ENCODE assay signal across 10 mouse cellular contexts in genomic region chr13:23747892-23748288, GRCm38 (mm10). TPM values are rescaled to one million over a fixed set of nuclear protein-coding genes. Genes with fewer than 3 reads are reported as not detected.
DNase-seq lines count a peak whose midpoint lies in the region; ATAC-seq and TF ChIP-seq lines count a peak whose summit lies in the region.
"Had no signal": no experiment of that assay in that cellular context is flagged by ENCODE, and none has a peak within 500 bp of the region (broad histone marks: within the 10 kb centered on the region; RNA-seq: fewer than 3 reads in every experiment).

No protein-coding gene starts in this region.

- H3K9ac ChIP-seq in kidney, embryonic 15.5 days, result no peak overlapping the region; the same call in 1 of the 2 replicates
- no peak overlapping the region for H3K9ac ChIP-seq in forebrain, embryonic 16.5 days (replicated peaks; ENCODE audit: low read depth, low read length)
- no peak overlapping the region; the same call in 1 of the 2 replicates for H3K9ac ChIP-seq in midbrain, embryonic 12.5 days (replicated peaks)

- 0 out of 2 replicates have a peak overlapping the region, but pooled peaks have one; percentile 52 for H3K4me3 ChIP-seq in kidney, embryonic 15.5 days (replicated peaks)
- no peak overlapping the region for H3K4me3 ChIP-seq in bone marrow, adult 2 months (replicated peaks; ENCODE audit: control insufficient read depth, low read depth, low read length)
- H3K4me3 ChIP-seq in forebrain, embryonic 16.5 days (replicated peaks; ENCODE audit: low read length), result no peak overlapping the region
- H3K4me3 ChIP-seq in midbrain, embryonic 12.5 days, result no peak overlapping the region

- no peak for TF ChIP-seq CTCF in bone marrow, adult 2 months (IDR thresholded peaks at IDR 0.05; ENCODE audit: control insufficient read depth, insufficient read depth, low read length)

- H3K9me3 ChIP-seq in kidney, embryonic 15.5 days (replicated peaks), result no peaks in the 10 kb centered on the region
- no peaks in the 10 kb centered on the region for H3K9me3 ChIP-seq in forebrain, embryonic 16.5 days (ENCODE audit: control insufficient read depth, low read length)
- no peaks in the 10 kb centered on the region for H3K9me3 ChIP-seq in midbrain, embryonic 12.5 days

- peak overlapping the region; percentile 59 for H3K4me2 ChIP-seq in kidney, embryonic 15.5 days
- H3K4me2 ChIP-seq in forebrain, embryonic 16.5 days (ENCODE audit: low read length), result peak overlapping the region; percentile 17
- H3K4me2 ChIP-seq in midbrain, embryonic 12.5 days (replicated peaks), result peak overlapping the region; percentile 67

- no peak for DNase-seq in kidney, adult 11 months
- no peak for DNase-seq in adrenal gland, adult 8-10 months
- no peak for DNase-seq in testis, postnatal 14 days (ENCODE audit: low spot score)
- no peak for DNase-seq in lung, postnatal 14 days
- DNase-seq: gastrocnemius, postnatal 25 days had no signal

- H3K36me3 ChIP-seq in kidney, embryonic 15.5 days, result no peaks in the 10 kb centered on the region
- no peaks in the 10 kb centered on the region for H3K36me3 ChIP-seq in forebrain, embryonic 16.5 days (ENCODE audit: control insufficient read depth, insufficient read depth)
- no peaks in the 10 kb centered on the region for H3K36me3 ChIP-seq in midbrain, embryonic 12.5 days

- no peak for TF ChIP-seq POLR2A in bone marrow, adult 2 months (IDR thresholded peaks at IDR 0.05; ENCODE audit: borderline replicate concordance, control insufficient read depth, low read depth, low read length)

- H3K27me3 ChIP-seq in kidney, embryonic 15.5 days, result no peaks in the 10 kb centered on the region
- H3K27me3 ChIP-seq in forebrain, embryonic 16.5 days (replicated peaks; ENCODE audit: control insufficient read depth, insufficient read depth, low read length), result no peaks in the 10 kb centered on the region
- H3K27me3 ChIP-seq in midbrain, embryonic 12.5 days, result no peaks in the 10 kb centered on the region

- no peak for ATAC-seq in kidney, embryonic 15.5 days (replicated peaks; ENCODE audit: low FRiP score)
- no peak for ATAC-seq in forebrain, embryonic 16.5 days
- ATAC-seq in midbrain, embryonic 12.5 days (ENCODE audit: low FRiP score, low read depth), result no peak

- H3K4me1 ChIP-seq in kidney, embryonic 15.5 days, result peaks cover 20% of the 10 kb centered on the region
- H3K4me1 ChIP-seq in bone marrow, adult 2 months (ENCODE audit: control insufficient read depth, insufficient read depth, low read length), result no peaks in the 10 kb centered on the region; the same call in 1 of the 2 replicates
- peaks cover 14% of the 10 kb centered on the region for H3K4me1 ChIP-seq in forebrain, embryonic 16.5 days (replicated peaks; ENCODE audit: control insufficient read depth, insufficient read depth, low read length)
- peaks cover 24% of the 10 kb centered on the region for H3K4me1 ChIP-seq in midbrain, embryonic 12.5 days

- 9% methylated on average over 4 of the region's 4 CpGs for WGBS in kidney, embryonic 15.5 days
- 15% methylated on average over 4 of the region's 4 CpGs for WGBS in bone marrow, adult 2 months
- WGBS in forebrain, embryonic 16.5 days, result 9% methylated on average over 4 of the region's 4 CpGs
- 3% methylated on average over 4 of the region's 4 CpGs for WGBS in midbrain, embryonic 12.5 days

- H3K27ac ChIP-seq in kidney, embryonic 15.5 days, result peak overlapping the region; percentile 100
- peak overlapping the region; percentile 58 for H3K27ac ChIP-seq in bone marrow, adult 2 months (ENCODE audit: control insufficient read depth, insufficient read depth, low read depth, low read length, poor library complexity)
- peak overlapping the region; percentile 75 for H3K27ac ChIP-seq in forebrain, embryonic 16.5 days (ENCODE audit: low read length)
- H3K27ac ChIP-seq in midbrain, embryonic 12.5 days (replicated peaks), result peak overlapping the region; percentile 98

RNA-seq across cellular contexts. Expression of gene Hist1h2bb, which starts 1.4 kb away (rescaled TPM):
- polyA plus RNA-seq in kidney, embryonic 15.5 days (2015; fragmentation: Nextera tagmentation; extraction: Ambion mirVana), result 3.8 and 4.5 TPM in 2 replicates
- polyA plus RNA-seq in bone marrow, adult 2 months (2011; ENCODE audit: insufficient read depth, insufficient read length, low replicate concordance, missing spikeins), result 65.7 and 136 TPM in 2 replicates
- polyA plus RNA-seq in forebrain, embryonic 16.5 days (2015; fragmentation: Nextera tagmentation; extraction: Ambion mirVana), result 0.86 and 0.95 TPM in 2 replicates
- 2.5 and 4.5 TPM in 2 replicates for polyA plus RNA-seq in midbrain, embryonic 12.5 days (2016; fragmentation: Nextera tagmentation; extraction: Ambion mirVana)
- total RNA-seq in adrenal gland, adult 8-10 months (2022), result 10 to 100 TPM; 14.8 to 24.3 (median 20.0) TPM
- polyA plus RNA-seq: neural tube, embryonic 14.5 days had no signal

RNA-seq across cellular contexts. Expression of gene Hist1h3c, which starts 2.5 kb away (rescaled TPM):
- polyA plus RNA-seq in kidney, embryonic 15.5 days (2015; fragmentation: Nextera tagmentation; extraction: Ambion mirVana), result 12.6 and 13.5 TPM in 2 replicates
- polyA plus RNA-seq in bone marrow, adult 2 months (2011; ENCODE audit: insufficient read depth, insufficient read length, low replicate concordance, missing spikeins), result 42.2 and 62.6 TPM in 2 replicates
- 1.6 and 2.0 TPM in 2 replicates for polyA plus RNA-seq in forebrain, embryonic 16.5 days (2015; fragmentation: Nextera tagmentation; extraction: Ambion mirVana)
- polyA plus RNA-seq in midbrain, embryonic 12.5 days (2016; fragmentation: Nextera tagmentation; extraction: Ambion mirVana), result 7.9 and 9.3 TPM in 2 replicates
- total RNA-seq in adrenal gland, adult 8-10 months (2022), result 10 to 100 TPM in 1 of 4 experiments, 1 to 10 TPM in 3; 4.3 to 10.9 (median 7.4) TPM
- polyA plus RNA-seq: neural tube, embryonic 14.5 days had no signal

RNA-seq across cellular contexts. Expression of gene Hist1h2ab, which starts 3.0 kb away (rescaled TPM):
- polyA plus RNA-seq in kidney, embryonic 15.5 days (2015; fragmentation: Nextera tagmentation; extraction: Ambion mirVana), result 39.2 and 44.8 TPM in 2 replicates
- 30.3 and 31.4 TPM in 2 replicates for polyA plus RNA-seq in bone marrow, adult 2 months (2011; ENCODE audit: insufficient read depth, insufficient read length, low replicate concordance, missing spikeins)
- polyA plus RNA-seq in forebrain, embryonic 16.5 days (2015; fragmentation: Nextera tagmentation; extraction: Ambion mirVana), result 14.5 and 16.2 TPM in 2 replicates
- 53.0 and 53.2 TPM in 2 replicates for polyA plus RNA-seq in midbrain, embryonic 12.5 days (2016; fragmentation: Nextera tagmentation; extraction: Ambion mirVana)
- 10 to 100 TPM; 24.0 to 37.5 (median 29.3) TPM for total RNA-seq in adrenal gland, adult 8-10 months (2022)

RNA-seq across cellular contexts. Expression of gene Hist1h3b, which starts 4.2 kb away (rescaled TPM):
- 10.8 and 11.3 TPM in 2 replicates for polyA plus RNA-seq in kidney, embryonic 15.5 days (2015; fragmentation: Nextera tagmentation; extraction: Ambion mirVana)
- 19.6 TPM in 1 of 2 replicates, not detected in the other for polyA plus RNA-seq in bone marrow, adult 2 months (2011; ENCODE audit: insufficient read depth, insufficient read length, low replicate concordance, missing spikeins)
- polyA plus RNA-seq in forebrain, embryonic 16.5 days (2015; fragmentation: Nextera tagmentation; extraction: Ambion mirVana), result 4.9 and 6.7 TPM in 2 replicates
- 14.7 and 16.1 TPM in 2 replicates for polyA plus RNA-seq in midbrain, embryonic 12.5 days (2016; fragmentation: Nextera tagmentation; extraction: Ambion mirVana)
- 10 to 100 TPM; 18.1 to 29.8 (median 26.6) TPM for total RNA-seq in adrenal gland, adult 8-10 months (2022)

RNA-seq across cellular contexts. Expression of gene Hist1h4b, which starts 8.9 kb away (rescaled TPM):
- polyA plus RNA-seq in kidney, embryonic 15.5 days (2015; fragmentation: Nextera tagmentation; extraction: Ambion mirVana), result 5.4 and 6.4 TPM in 2 replicates
- polyA plus RNA-seq in bone marrow, adult 2 months (2011; ENCODE audit: insufficient read depth, insufficient read length, low replicate concordance, missing spikeins), result 275 and 281 TPM in 2 replicates
- 1.5 TPM in 1 of 2 replicates, not detected in the other for polyA plus RNA-seq in forebrain, embryonic 16.5 days (2015; fragmentation: Nextera tagmentation; extraction: Ambion mirVana)
- polyA plus RNA-seq in midbrain, embryonic 12.5 days (2016; fragmentation: Nextera tagmentation; extraction: Ambion mirVana), result 5.0 and 8.0 TPM in 2 replicates
- 100 to 1,000 TPM in 1 of 4 experiments, 10 to 100 TPM in 3; 69.6 to 104 (median 91.8) TPM for total RNA-seq in adrenal gland, adult 8-10 months (2022)

Comparison
In these comparisons a context has a peak if more than half of its experiments do, and no peak if none do; other contexts are left out.
1. H3K4me2 ChIP-seq: peak in every context shown above with its lines; median percentile 67 in midbrain, embryonic 12.5 days; 59 in kidney, embryonic 15.5 days; 17 in forebrain, embryonic 16.5 days.
2. RNA of gene Hist1h2bb, which starts 1.4 kb away (polyA plus RNA-seq): 65.7 to 136 TPM in bone marrow, adult 2 months; 3.8 to 4.5 TPM in kidney, embryonic 15.5 days, 2.5 to 4.5 TPM in midbrain, embryonic 12.5 days and 0.86 to 0.95 TPM in forebrain, embryonic 16.5 days; every median in the first group is over 10 times any median in the second.
3. Peak in every context shown above with its lines, with median percentiles within 50 percentile points of each other: H3K27ac ChIP-seq.